Mouse (Mus musculus) neural tube, embryonic 13.5 days (tissue): ENCODE measurements around the gene Chn1. TPM values are rescaled to one million over a fixed set of nuclear protein-coding genes. Genes with fewer than 3 reads are reported as not detected.

ENCODE experiments used
- ATAC-seq: fragments of 200-750 bp; cut with Nextera tagmentation; 2 replicates; pipeline ENCODE4 v1.8.0; 2017; ENCODE audit warnings: low read depth, mild to moderate bottlenecking, moderate TSS enrichment, moderate library complexity
- H3K27ac ChIP-seq: fragments of 300-500 bp; sonication (generic); replicated peaks from 2 replicates; pipeline ENCODE4 v1.5.1; 2015; ENCODE audit warnings: moderate library complexity, mild to moderate bottlenecking, inconsistent platforms
- H3K27me3 ChIP-seq: fragments of 300-500 bp; sonication (generic); 2 replicates; pipeline ENCODE4 v1.6.1; 2015; ENCODE audit warnings: mild to moderate bottlenecking, inconsistent platforms
- H3K36me3 ChIP-seq: fragments of 300-500 bp; sonication (generic); 2 replicates; pipeline ENCODE4 v1.6.1; 2015; ENCODE audit warnings: mild to moderate bottlenecking, inconsistent platforms
- H3K4me1 ChIP-seq: fragments of 300-500 bp; sonication (generic); replicated peaks from 2 replicates; pipeline ENCODE4 v1.6.1; 2015; ENCODE audit warnings: inconsistent platforms
- H3K4me2 ChIP-seq: fragments of 300-500 bp; sonication (generic); 2 replicates; pipeline ENCODE4 v1.6.1; 2015; ENCODE audit warnings: inconsistent platforms, mild to moderate bottlenecking, moderate library complexity
- H3K4me3 ChIP-seq: fragments of 300-500 bp; sonication (generic); 2 replicates; pipeline ENCODE4 v1.5.1; 2015; ENCODE audit warnings: mild to moderate bottlenecking, inconsistent platforms
- H3K9ac ChIP-seq: fragments of 300-500 bp; sonication (generic); 2 replicates; pipeline ENCODE4 v1.6.1; 2015; ENCODE audit warnings: moderate library complexity, mild to moderate bottlenecking, inconsistent platforms
- H3K9me3 ChIP-seq: fragments of 300-500 bp; sonication (generic); 2 replicates; pipeline ENCODE4 v1.6.1; 2016; ENCODE audit warnings: inconsistent platforms
- WGBS: fragments of 180-500 bp; shearing (Covaris S2); methylation state at CpG from one replicate; pipeline ENCODE4 v1.1.7; 2015; 5-methylcytosine and 5-hydroxymethylcytosine counted together
- polyA plus RNA-seq: library from polyadenylated mRNA; unstranded; fragments of >200 nt; fragmentation: Nextera tagmentation; extraction: Ambion mirVana; gene quantifications from 2 replicates; pipeline ENCODE4 v1.2.1, GENCODE M21; 2015

Chn1 gene
- polyA plus RNA-seq, 1 experiment from 2014 or later = 122 TPM

GRCm38 (mm10) chr2:73563690-73564089 lies 211.5 kb downstream of the Chn1 start:
- Histone ChIP-seq H3K27me3 (peaks cover 8% of the 10 kb centered on the region; the same call in 1 of the 2 replicates), H3K4me2 (no peak overlapping the region), H3K27ac (no peak overlapping the region), H3K4me1 (peaks cover 12% of the 10 kb centered on the region), H3K4me3 (no peak overlapping the region), H3K9ac (no peak overlapping the region), H3K36me3 (no peaks in the 10 kb centered on the region), H3K9me3 (no peaks in the 10 kb centered on the region)
- ATAC-seq = no peak
- WGBS = 58% methylated on average over 7 of the region's 7 CpGs

GRCm38 (mm10) chr2:73562656-73563055 lies 212.5 kb downstream of the Chn1 start:
- H3K4me3 ChIP-seq = no peak overlapping the region
- H3K27ac ChIP-seq = no peak overlapping the region
- H3K9me3 ChIP-seq = no peaks in the 10 kb centered on the region
- H3K27me3 ChIP-seq = no peaks in the 10 kb centered on the region
- no peak overlapping the region for H3K9ac ChIP-seq
- no peak for ATAC-seq
- WGBS = 94% methylated on average over 9 of the region's 9 CpGs
- H3K36me3 ChIP-seq = no peaks in the 10 kb centered on the region
- H3K4me1 ChIP-seq = peaks cover 12% of the 10 kb centered on the region
- no peak overlapping the region for H3K4me2 ChIP-seq

GRCm38 (mm10) chr2:73561665-73562063 lies 213.5 kb downstream of the Chn1 start:
- Histone ChIP-seq H3K9me3 (no peaks in the 10 kb centered on the region), H3K36me3 (no peaks in the 10 kb centered on the region), H3K27ac (no peak overlapping the region), H3K4me2 (peak overlapping the region; percentile 65), H3K9ac (peak overlapping the region; percentile 65), H3K4me1 (peaks cover 9% of the 10 kb centered on the region), H3K4me3 (peak overlapping the region; percentile 43), H3K27me3 (no peaks in the 10 kb centered on the region)
- ATAC-seq = peak; percentile 71
- 7% methylated on average over 8 of the region's 8 CpGs for WGBS

GRCm38 (mm10) chr2:73560899-73561664 lies 214.1 kb downstream of the Chn1 start:
- no peaks in the 10 kb centered on the region for H3K9me3 ChIP-seq
- no peak overlapping the region for H3K27ac ChIP-seq
- H3K4me3 ChIP-seq = peak overlapping the region; percentile 43
- peak overlapping the region; percentile 65 for H3K9ac ChIP-seq
- no peaks in the 10 kb centered on the region for H3K27me3 ChIP-seq
- no peaks in the 10 kb centered on the region for H3K36me3 ChIP-seq
- ATAC-seq = peak; percentile 59
- peak overlapping the region; percentile 65 for H3K4me2 ChIP-seq
- WGBS = 1% methylated on average over 21 of the region's 23 CpGs
- H3K4me1 ChIP-seq = peaks cover 7% of the 10 kb centered on the region

Other genes with a start within 250 kb of the Chn1 start
- 3.7 and 4.3 TPM in 2 replicates for gene Wipf1, start 245.6 kb downstream of the Chn1 start, polyA plus RNA-seq
- 0.52 and 1.7 TPM in 2 replicates for gene Chrna1, start 195.0 kb downstream of the Chn1 start, polyA plus RNA-seq
- gene Atf2, start 117.3 kb upstream of the Chn1 start, polyA plus RNA-seq = 83.1 and 92.3 TPM in 2 replicates
- gene Atp5g3, start 136.0 kb upstream of the Chn1 start, polyA plus RNA-seq = 1,190 and 1,193 TPM in 2 replicates